In genomic region chr17:8423283-8423682, GRCm38 (mm10) we compare ENCODE assay signal across 12 mouse cellular contexts. TPM values are rescaled to one million over a fixed set of nuclear protein-coding genes. Genes with fewer than 3 reads are reported as not detected.
DNase-seq lines count a peak whose midpoint lies in the region; TF ChIP-seq lines count a peak whose summit lies in the region.
"Had no signal": no experiment of that assay in that cellular context is flagged by ENCODE, and none has a peak within 500 bp of the region (broad histone marks: within the 10 kb centered on the region; RNA-seq: fewer than 3 reads in every experiment).

No protein-coding gene starts in this region.

- H3K27me3 ChIP-seq in testis, adult 2 months (ENCODE audit: control insufficient read depth, insufficient read depth, low read length), result no peaks in the 10 kb centered on the region

- TF ChIP-seq CTCF in layer of hippocampus, adult 2 months (conservative IDR thresholded peaks at IDR 0.05), result peak; percentile 79
- peak; percentile 75 for TF ChIP-seq CTCF in testis, adult 2 months (IDR thresholded peaks at IDR 0.05; ENCODE audit: control insufficient read depth, insufficient read depth, insufficient replicate concordance, low read depth, low read length)

- no peak overlapping the region for H3K27ac ChIP-seq in layer of hippocampus, adult 2 months
- no peak overlapping the region for H3K27ac ChIP-seq in testis, adult 2 months (ENCODE audit: control insufficient read depth, insufficient read depth, low read depth, low read length)
- H3K27ac ChIP-seq: neural tube, embryonic 13.5 days had no signal

- no peaks in the 10 kb centered on the region for H3K36me3 ChIP-seq in testis, adult 2 months (ENCODE audit: control insufficient read depth, insufficient read depth, low read length)
- H3K36me3 ChIP-seq: neural tube, embryonic 13.5 days had no signal

- H3K4me3 ChIP-seq in layer of hippocampus, adult 2 months, result no peak overlapping the region
- no peak overlapping the region for H3K4me3 ChIP-seq in testis, adult 2 months (ENCODE audit: control insufficient read depth, low read depth, low read length)
- H3K4me3 ChIP-seq: erythroblast, embryonic 14.5 days; neural tube, embryonic 13.5 days had no signal

- DNase-seq in adrenal gland, postnatal 14 days, result peak; percentile 51
- DNase-seq in adrenal gland, adult 2 months, result no peak
- peak in 1 of 2 experiments; percentile 33 for DNase-seq in layer of hippocampus, adult 2 months (ENCODE audit: low spot score in 2 of 2)
- DNase-seq in layer of hippocampus, adult 9-11 months, result no peak
- peak; percentile 65 for DNase-seq in ES-CJ7 (ENCODE audit: low read depth, low spot score)
- peak; percentile 65 for DNase-seq in induced T-regulatory cell, adult 2 months (ENCODE audit: low read depth)
- DNase-seq in right cerebral cortex, adult 18-20 months, result no peak

- H3K4me1 ChIP-seq in testis, adult 2 months (ENCODE audit: control insufficient read depth, insufficient read depth, low read length), result no peaks in the 10 kb centered on the region
- H3K4me1 ChIP-seq: neural tube, embryonic 13.5 days had no signal

- TF ChIP-seq POLR2A in testis, adult 2 months (IDR thresholded peaks at IDR 0.05; ENCODE audit: control insufficient read depth, low read depth, low read length), result no peak

RNA-seq across cellular contexts. Expression of gene T, which starts 10.9 kb away (rescaled TPM):
- not detected in 2 replicates for total RNA-seq in adrenal gland, postnatal 14 days (2021)
- total RNA-seq in adrenal gland, adult 2 months (2021), result not detected
- 0.26 and 0.28 TPM in 2 replicates for polyA plus RNA-seq in adrenal gland, adult 2 months (2012; rRNA removed)
- not detected for total RNA-seq in layer of hippocampus, adult 2 months (2021)
- 0.09 and 0.28 TPM in 2 replicates for polyA plus RNA-seq in testis, adult 2 months (2012; rRNA removed)
- total RNA-seq: layer of hippocampus, postnatal 25 days had no signal
- polyA plus RNA-seq: C2C12; erythroblast, embryonic 14.5 days had no signal

Comparison
In these comparisons a context has a peak if more than half of its experiments do, and no peak if none do; other contexts are left out.
1. DNase-seq: peak in adrenal gland, postnatal 14 days (single experiment), ES-CJ7 (single experiment) and induced T-regulatory cell, adult 2 months (single experiment); none in adrenal gland, adult 2 months (single experiment), layer of hippocampus, adult 9-11 months (single experiment) and right cerebral cortex, adult 18-20 months (single experiment).